Mouse (Mus musculus): ENCODE results near the gene Aggf1. TPM values are rescaled to one million over a fixed set of nuclear protein-coding genes. Genes with fewer than 3 reads are reported as not detected.
"Not testable (repeated sequence)": the region's sequence is repeated elsewhere in the genome, so short reads cannot be mapped to it uniquely, and the experiment has no call there.

The Aggf1 gene
- 10 to 100 TPM; 16.5 to 17.7 TPM for total RNA-seq (2021)
- long read RNA-seq, experiment 1, transcript Aggf1-201 (14 exons, 3,249 nt), result major isoform, 39 of 41 reads
- long read RNA-seq, experiment 1, partial matches to known transcripts, result 1 of 41 reads
- long read RNA-seq, experiment 1, other reads (novel, unspliced or antisense), result 1 of 41 reads
- long read RNA-seq, experiment 2, transcript Aggf1-201 (14 exons, 3,249 nt), result major isoform, 33 of 34 reads
- long read RNA-seq, experiment 2, partial matches to known transcripts, result 0 of 34 reads
- long read RNA-seq, experiment 2, other reads (novel, unspliced or antisense), result 1 of 34 reads

DNA sequence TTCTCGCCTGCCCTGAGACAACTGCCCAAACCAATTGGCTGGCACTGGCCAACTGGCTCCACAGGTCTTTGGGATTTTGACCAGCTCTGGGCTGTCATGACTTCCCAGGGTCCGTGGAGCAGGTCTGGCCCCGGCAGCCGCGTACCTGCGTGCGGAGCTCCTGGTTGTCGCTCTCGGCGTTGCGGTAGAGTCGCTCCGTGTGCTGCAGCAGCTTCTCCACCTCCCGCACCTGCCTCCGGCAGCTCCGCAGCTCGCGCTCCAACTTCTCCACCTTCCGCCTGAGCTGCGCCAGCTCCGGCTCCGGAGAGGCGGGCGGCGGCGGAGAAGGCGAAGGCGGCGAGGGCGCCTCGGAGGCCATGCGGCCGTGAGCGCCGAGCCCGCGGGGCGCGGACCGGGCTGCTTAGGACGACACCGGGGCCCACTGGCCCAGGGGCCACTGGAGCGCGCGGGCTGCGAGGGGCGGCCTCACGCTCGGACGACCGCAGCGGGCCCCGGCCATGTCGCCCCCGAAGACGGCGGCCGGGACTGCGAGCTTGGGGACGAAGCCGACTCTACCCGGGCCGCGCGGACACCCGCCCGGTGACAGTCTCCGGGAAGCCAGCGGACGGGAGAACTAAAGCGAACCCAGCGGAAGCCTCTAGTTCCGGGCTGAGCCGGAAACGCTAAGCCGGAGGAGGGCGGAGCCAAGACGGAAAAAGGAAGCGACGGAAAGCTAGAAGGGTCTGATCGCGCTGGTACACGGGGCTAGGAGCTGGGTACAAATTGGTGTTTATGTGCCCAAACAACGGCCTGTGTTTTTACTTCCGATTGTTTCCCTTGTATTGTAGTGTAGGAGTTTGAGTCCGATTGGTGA lies at the start of gene Aggf1:
Aggf1 (minus strand) TSS at position 652 of the 853 bp plus-strand sequence.
- peak; percentile 90 for DNase-seq (ENCODE audit: low spot score)

DNA sequence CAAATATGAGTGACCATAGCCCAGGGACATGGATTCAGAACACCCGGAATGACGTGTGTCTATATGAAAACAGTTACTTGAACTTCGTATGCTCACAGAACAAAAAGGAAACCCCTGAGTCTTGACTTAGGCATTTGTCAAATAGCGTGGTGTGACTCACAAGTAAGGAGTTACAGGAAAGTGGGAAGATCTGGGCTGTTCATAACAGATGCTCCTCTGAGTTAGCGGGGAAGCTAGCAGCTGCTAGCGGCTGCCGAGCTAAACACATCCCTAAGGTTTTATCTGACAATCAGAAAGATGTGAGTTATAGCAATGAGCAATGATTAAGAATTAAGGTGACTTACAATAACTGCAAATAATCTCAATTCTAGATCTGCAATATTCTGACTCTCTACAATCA lies 49.8 kb upstream of the Aggf1 start:
- DNase-seq (ENCODE audit: low spot score), result no peak

DNA sequence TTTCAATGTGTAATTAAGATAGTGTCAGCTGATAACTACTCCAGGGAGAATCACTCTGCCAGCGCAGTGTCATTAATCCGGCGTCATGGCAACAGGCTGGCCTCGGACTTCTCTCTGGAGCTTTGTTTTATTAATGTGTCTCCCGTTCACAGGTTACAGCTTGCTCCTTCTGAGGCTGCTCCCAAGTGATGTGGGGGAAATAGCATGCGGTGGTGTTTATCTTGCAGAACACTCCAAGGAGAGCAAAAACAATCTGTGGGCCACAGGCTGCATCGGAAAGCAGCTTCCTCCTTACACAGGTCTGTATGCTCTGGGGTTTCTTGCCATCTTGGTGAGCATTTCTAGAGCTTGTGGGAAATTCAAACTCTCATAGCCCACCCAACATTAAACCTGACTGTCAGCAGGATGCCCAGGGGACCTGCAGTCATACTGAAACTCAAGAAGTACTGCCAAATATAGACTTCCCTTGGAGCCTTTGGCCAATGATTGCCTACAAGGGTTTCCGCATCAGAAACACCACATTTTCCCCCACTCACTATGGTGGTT lies 44.1 kb upstream of the Aggf1 start:
- no peak for DNase-seq (ENCODE audit: low spot score)

DNA sequence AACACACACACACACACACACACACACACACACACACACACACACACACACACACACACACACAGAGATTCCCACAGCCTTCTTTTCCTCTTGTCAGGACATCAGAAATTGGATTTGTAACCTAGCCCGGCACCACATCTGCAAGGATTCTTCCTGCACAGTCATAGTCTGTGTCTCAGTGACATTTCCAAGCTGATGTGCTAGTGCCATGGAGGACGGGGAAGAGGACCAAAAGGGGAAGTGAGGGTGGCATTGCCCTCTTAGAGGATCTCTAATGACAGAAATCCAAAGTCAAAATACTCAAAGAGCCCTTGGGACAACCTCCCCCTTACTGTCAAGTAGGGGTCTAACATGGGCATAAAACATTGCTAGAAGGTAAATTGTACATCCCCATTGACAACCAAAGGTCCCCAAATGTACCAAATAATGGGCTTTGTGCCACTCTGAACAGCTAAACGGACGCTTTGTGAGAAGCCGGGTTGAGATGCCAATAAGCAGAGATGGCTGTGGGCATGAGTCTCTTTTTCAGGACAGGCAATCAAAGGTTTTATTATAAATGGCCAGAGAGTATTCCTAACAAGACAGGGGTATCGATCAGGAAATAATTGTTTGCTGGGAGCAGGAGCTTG lies 43.5 kb upstream of the Aggf1 start:
- no peak for DNase-seq (ENCODE audit: low spot score)

GRCm38 (mm10) chr13:95412257-95412656 lies 37.1 kb upstream of the Aggf1 start:
- no peak for DNase-seq (ENCODE audit: low spot score)

GRCm38 (mm10) chr13:95393242-95393641 lies 18.1 kb upstream of the Aggf1 start:
- DNase-seq (ENCODE audit: low spot score), result no peak

GRCm38 (mm10) chr13:95389866-95390865 lies 15.0 kb upstream of the Aggf1 start:
- peak; percentile 60 for DNase-seq (ENCODE audit: low spot score)

DNA sequence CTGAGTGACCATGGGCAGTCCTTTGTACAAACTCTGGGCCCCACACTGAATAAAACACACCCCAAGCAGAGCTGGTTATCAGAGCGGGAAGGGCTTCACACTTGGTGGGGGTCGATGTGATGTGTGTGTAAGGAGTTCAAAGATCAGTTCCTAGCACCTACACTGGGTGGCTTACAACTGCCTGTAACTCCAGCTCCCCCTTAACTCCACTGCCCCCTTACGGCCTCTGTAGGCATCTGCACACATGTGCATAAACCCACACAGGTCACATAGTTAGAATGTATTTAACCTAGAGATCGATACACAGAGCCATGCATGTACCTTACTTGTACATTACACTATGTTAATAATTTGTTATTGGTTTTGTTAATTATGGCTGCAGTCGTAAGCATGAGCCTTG lies 13.1 kb upstream of the Aggf1 start:
- no peak for DNase-seq (ENCODE audit: low spot score)

DNA sequence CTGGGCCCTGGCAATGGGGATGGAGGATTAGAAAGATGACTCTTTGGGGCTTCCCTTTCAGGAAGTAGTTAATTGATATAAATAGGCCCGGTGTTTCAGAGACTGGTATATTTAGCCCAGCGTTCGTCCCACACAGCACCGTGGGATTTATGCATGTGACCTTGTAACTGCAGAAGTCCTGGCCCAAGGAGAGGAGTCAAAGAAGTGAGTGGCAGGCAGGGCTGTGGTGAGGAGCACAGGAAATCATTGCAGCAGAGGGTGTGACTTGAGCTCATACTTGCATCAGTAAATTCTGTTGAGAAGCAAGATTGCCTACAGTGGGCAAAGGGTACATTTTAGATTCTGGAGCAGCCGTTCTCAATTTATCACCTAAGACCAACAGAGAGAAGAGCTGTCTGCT lies 7.3 kb upstream of the Aggf1 start:
- peak; percentile 52 for DNase-seq (ENCODE audit: low spot score)

GRCm38 (mm10) chr13:95378696-95379095 lies 3.5 kb upstream of the Aggf1 start:
- DNase-seq (ENCODE audit: low spot score), result no peak

GRCm38 (mm10) chr13:95376689-95377289 lies 1.6 kb upstream of the Aggf1 start:
- not testable (repeated sequence) for DNase-seq (ENCODE audit: low spot score)

DNA sequence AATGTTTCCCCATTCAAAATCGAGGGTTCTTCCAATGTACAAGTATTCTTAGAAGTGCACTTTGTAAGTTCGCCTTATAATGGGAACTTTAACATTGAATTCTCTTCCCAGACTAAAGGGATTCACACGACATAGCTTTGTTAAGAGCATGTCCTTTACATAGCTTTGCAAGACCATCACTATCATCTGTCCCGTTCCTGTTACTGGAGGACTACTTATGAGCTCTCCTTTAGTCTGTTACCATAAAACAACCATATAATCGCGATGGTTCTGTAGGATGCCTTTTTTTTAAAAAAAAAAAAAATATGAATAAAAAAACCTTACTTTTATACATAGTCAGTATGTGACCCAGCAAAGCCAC lies 382 bp upstream of the Aggf1 start:
- DNase-seq (ENCODE audit: low spot score), result no peak

DNA sequence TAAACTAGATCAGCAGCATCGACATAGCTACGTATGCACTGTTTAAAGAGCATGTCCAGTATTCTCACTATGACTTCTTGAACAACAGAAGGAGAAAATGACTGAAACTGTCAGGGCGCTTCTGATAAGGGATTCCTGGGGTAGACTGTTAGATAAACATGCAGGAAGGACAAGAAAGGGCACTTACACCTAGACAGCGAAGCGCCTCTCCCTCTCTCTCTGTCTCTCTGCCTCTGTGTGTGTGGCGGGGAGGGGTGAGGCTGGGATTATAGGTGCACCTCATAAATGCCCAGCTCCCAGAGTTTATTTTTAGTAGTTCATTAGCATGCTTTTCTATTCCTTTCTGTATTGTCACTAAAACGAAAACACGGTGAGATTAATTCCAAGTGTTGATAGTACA lies 8.8 kb downstream of the Aggf1 start:
- DNase-seq (ENCODE audit: low spot score), result no peak

GRCm38 (mm10) chr13:95363440-95363839 lies 11.7 kb downstream of the Aggf1 start:
- no peak for DNase-seq (ENCODE audit: low spot score)

DNA sequence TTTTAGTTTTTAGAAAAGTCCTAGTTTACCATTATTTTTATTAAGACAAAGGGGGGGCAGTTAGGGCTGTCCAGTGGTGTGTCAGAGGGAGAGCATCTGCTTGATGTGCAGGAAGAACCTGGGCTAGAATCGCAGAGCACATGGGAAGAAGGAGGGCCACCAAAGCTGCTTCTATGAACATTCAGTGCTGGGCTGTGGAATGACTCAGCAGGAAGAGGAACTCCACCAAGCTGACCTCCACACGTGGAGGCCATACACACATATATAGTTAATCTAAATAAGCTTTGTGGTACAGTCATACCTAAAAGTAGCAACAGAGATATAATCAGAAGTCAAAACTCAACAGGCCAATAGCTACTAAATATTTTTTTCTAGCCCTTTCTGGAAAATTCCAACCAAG lies 16.9 kb downstream of the Aggf1 start:
- no peak for DNase-seq (ENCODE audit: low spot score)

- DNase-seq (ENCODE audit: low spot score), result no peak
Observed at GRCm38 (mm10) chr13:95348476-95348875, 26.7 kb downstream of the Aggf1 start.

DNA sequence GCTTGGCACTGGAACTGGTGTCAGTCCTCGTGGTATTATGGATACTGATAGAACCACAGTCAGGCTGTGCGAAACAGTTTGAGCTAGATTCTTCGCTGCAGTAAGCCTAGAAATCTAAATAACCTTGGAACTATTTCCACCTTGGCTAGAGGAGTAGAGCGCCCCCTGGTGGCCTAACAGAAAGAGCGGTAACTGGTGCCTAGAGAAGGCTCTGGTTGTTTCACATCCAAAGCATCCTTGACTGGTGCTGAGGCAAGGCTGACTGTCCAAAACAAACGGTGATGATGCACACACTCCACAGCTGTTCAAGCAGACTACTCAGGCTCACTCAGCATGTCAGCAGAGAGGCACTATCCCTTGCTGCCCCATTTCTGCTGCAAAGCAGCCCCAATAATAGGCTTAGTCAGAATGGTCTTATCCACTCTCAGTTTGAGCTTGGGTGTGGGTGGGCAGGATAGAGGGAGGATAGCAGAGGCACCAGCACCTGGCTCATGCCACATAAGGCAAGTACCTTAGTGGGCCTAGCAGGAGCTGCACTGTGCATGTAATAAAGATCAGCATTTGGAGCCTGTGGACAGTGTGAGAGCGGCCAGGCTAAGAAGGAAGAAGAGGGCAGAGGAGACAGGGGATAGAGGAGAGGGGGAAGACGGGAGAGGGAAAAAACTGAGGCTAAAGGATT lies 28.0 kb downstream of the Aggf1 start:
- DNase-seq (ENCODE audit: low spot score), result peak; percentile 59

- DNase-seq (ENCODE audit: low spot score), result no peak
Observed at GRCm38 (mm10) chr13:95345869-95346268, 29.3 kb downstream of the Aggf1 start.

DNA sequence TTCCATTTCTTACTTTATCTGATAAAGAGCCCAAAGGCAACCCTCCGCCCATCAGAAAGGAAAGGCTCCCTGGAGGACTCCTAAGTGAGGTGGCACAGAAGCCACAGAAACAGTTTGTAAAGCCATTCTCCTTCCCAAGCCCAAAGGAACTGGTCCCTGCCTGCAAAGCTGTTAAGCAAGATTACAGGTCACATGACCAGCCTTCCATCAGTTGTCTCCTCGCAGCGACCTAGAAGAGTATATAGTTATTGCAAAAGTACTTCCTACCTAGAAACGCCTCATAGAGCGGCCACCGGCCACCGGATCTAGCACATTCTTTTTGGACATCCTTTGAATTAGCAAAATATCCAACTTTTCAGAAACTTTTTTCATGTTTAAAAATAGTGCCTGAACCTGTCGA lies 31.7 kb downstream of the Aggf1 start:
- no peak for DNase-seq (ENCODE audit: low spot score)

DNA sequence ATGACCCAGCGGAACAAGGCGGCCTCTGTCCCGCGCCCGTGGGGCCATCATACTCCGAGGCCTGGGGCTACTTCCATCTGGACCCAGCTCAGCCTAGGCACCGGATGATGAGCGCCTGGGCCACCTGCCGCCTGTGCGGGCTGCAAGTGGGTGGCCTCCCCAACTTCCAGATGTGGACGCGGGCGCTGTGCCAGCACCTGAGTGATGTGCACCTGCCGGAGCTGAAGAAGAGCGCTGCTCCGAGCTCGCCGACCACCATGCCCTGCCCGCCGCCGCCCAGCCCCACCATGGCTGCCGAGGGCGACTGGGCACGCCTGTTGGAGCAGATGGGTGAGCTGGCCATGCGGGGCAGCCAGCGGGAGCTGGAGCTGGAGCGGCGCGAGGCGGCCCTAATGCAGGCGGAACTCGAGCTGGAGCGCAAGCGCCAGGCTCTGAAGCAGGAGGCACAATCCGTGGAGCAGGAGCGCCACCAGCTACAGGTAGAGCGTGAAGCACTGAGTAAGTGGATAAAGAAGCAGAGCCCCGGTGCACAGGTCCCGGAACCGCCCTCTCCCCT lies 39.0 kb downstream of the Aggf1 start:
- no peak for DNase-seq (ENCODE audit: low spot score)
